In the genomic region with DNA sequence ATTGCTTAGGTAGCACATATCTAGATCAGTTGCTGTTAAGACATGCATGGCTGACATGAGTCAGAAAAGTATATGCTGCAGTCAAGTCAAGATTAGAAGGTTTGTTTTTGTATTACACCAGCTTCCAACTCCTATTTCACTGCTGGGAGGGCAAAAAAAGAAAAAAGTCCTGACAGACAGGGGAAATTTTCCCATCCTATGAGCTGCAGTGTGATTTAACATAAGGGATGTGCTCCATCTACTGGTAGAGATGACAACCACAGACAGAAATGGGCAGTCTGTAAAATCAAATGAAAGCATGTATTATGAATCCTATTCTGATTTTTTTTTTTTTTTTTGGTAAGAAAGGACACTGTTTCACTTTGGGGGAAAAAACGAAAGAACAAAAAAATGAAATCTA, we compare ENCODE assay signal across 11 mouse cellular contexts.
DNase-seq lines count a peak whose midpoint lies in the region; ATAC-seq and TF ChIP-seq lines count a peak whose summit lies in the region.
"Had no signal": no experiment of that assay in that cellular context is flagged by ENCODE, and none has a peak within 500 bp of the region (broad histone marks: within the 10 kb centered on the region; RNA-seq: fewer than 3 reads in every experiment).

No protein-coding gene starts in this region.

- H3K4me3 ChIP-seq in lung, embryonic 14.5 days (ENCODE audit: low read depth, low read length) = no peak overlapping the region
- no peak overlapping the region for H3K4me3 ChIP-seq in forebrain, embryonic 16.5 days (replicated peaks; ENCODE audit: low read length)
- H3K4me3 ChIP-seq: erythroblast, embryonic 14.5 days had no signal

- H3K9ac ChIP-seq in lung, embryonic 14.5 days = no peak overlapping the region
- no peak overlapping the region for H3K9ac ChIP-seq in forebrain, embryonic 16.5 days (replicated peaks; ENCODE audit: low read depth, low read length)

- WGBS in lung, embryonic 14.5 days = 17% methylated on average over 1 of the region's 1 CpGs
- WGBS in forebrain, embryonic 16.5 days = 25% methylated on average over 1 of the region's 1 CpGs

- no peaks in the 10 kb centered on the region for H3K4me1 ChIP-seq in lung, embryonic 14.5 days (ENCODE audit: insufficient read depth)
- H3K4me1 ChIP-seq in forebrain, embryonic 16.5 days (replicated peaks; ENCODE audit: control insufficient read depth, insufficient read depth, low read length) = no peaks in the 10 kb centered on the region

- no peaks in the 10 kb centered on the region for H3K9me3 ChIP-seq in lung, embryonic 14.5 days (ENCODE audit: low read depth, low read length)
- H3K9me3 ChIP-seq in forebrain, embryonic 16.5 days (ENCODE audit: control insufficient read depth, low read length) = no peaks in the 10 kb centered on the region

- DNase-seq in heart, adult 8-10 months (ENCODE audit: low spot score) = peak; percentile 5
- no peak for DNase-seq in heart, adult 9 months (ENCODE audit: low spot score in 2 of 2)
- peak; percentile 69 for DNase-seq in lung, embryonic 14.5 days
- DNase-seq in lung, postnatal 14 days = no peak
- peak; percentile 9 for DNase-seq in NIH3T3 (ENCODE audit: low read depth)
- DNase-seq in spleen, postnatal 4 days (ENCODE audit: low spot score in 2 of 2) = no peak
- DNase-seq in gastrocnemius, postnatal 14 days = no peak

- H3K27me3 ChIP-seq in lung, embryonic 14.5 days (ENCODE audit: insufficient read depth, low read length) = no peaks in the 10 kb centered on the region
- H3K27me3 ChIP-seq in forebrain, embryonic 16.5 days (replicated peaks; ENCODE audit: control insufficient read depth, insufficient read depth, low read length) = no peaks in the 10 kb centered on the region

- no peak overlapping the region for H3K4me2 ChIP-seq in lung, embryonic 14.5 days
- H3K4me2 ChIP-seq in forebrain, embryonic 16.5 days (ENCODE audit: low read length) = no peak overlapping the region
- H3K4me2 ChIP-seq: liver, embryonic 11.5 days had no signal

- TF ChIP-seq CTCF in lung, embryonic 14.5 days (IDR thresholded peaks at IDR 0.05; ENCODE audit: low read depth) = peak; percentile 56

- intact Hi-C loops in gastrocnemius, postnatal 14 days (cut with DNase I; ENCODE audit: low total_unique reads) = no loop called here

- no peak overlapping the region for H3K27ac ChIP-seq in lung, embryonic 14.5 days (ENCODE audit: low read depth)
- H3K27ac ChIP-seq in forebrain, embryonic 16.5 days (ENCODE audit: low read length) = no peak overlapping the region

- ATAC-seq in lung, embryonic 14.5 days (ENCODE audit: insufficient read depth) = no peak; the same call in 1 of the 2 replicates
- peak; percentile 68; the same call in 1 of the 2 replicates for ATAC-seq in forebrain, embryonic 16.5 days
- ATAC-seq: inflammation-experienced regulatory T-cells, adult 6 months had no signal

- no peaks in the 10 kb centered on the region for H3K36me3 ChIP-seq in lung, embryonic 14.5 days (ENCODE audit: insufficient read depth)
- H3K36me3 ChIP-seq in forebrain, embryonic 16.5 days (ENCODE audit: control insufficient read depth, insufficient read depth) = no peaks in the 10 kb centered on the region

Comparison
In these comparisons a context has a peak if more than half of its experiments do, and no peak if none do; other contexts are left out.
1. DNase-seq: peak in heart, adult 8-10 months (single experiment), lung, embryonic 14.5 days (single experiment) and NIH3T3 (single experiment); none in heart, adult 9 months (0 of 2), lung, postnatal 14 days (single experiment), spleen, postnatal 4 days (0 of 2) and gastrocnemius, postnatal 14 days (single experiment).